Mouse (Mus musculus) midbrain, embryonic 12.5 days (tissue): ENCODE measurements around the gene Ehbp1l1. TPM values are rescaled to one million over a fixed set of nuclear protein-coding genes. Genes with fewer than 3 reads are reported as not detected.
A peak's percentile ranks its signal among the peaks of the same experiment; 100 is the strongest.

Experiments used
- ATAC-seq: fragments of 200-750 bp; cut with Nextera tagmentation; 2 replicates; pipeline ENCODE4 v1.8.0; 2017; ENCODE audit warnings: low read depth, moderate TSS enrichment, moderate library complexity; ENCODE audit not compliant: low FRiP score
- H3K27ac ChIP-seq: fragments of 300-500 bp; sonication (generic); replicated peaks from 2 replicates; pipeline ENCODE4 v1.5.1; 2016; ENCODE audit warnings: mild to moderate bottlenecking
- H3K27me3 ChIP-seq: fragments of 300-500 bp; sonication (generic); 2 replicates; pipeline ENCODE4 v1.6.1; 2016; ENCODE audit warnings: mild to moderate bottlenecking
- H3K36me3 ChIP-seq: fragments of 300-500 bp; sonication (generic); 2 replicates; pipeline ENCODE4 v1.6.1; 2016
- H3K4me1 ChIP-seq: fragments of 300-500 bp; sonication (generic); 2 replicates; pipeline ENCODE4 v1.6.1; 2016
- H3K4me2 ChIP-seq: fragments of 300-500 bp; sonication (generic); replicated peaks from 2 replicates; pipeline ENCODE4 v1.6.1; 2016; ENCODE audit warnings: mild to moderate bottlenecking, moderate library complexity
- H3K4me3 ChIP-seq: fragments of 300-500 bp; sonication (generic); 2 replicates; pipeline ENCODE4 v1.5.1; 2016; ENCODE audit warnings: mild to moderate bottlenecking
- H3K9ac ChIP-seq: fragments of 300-500 bp; sonication (generic); replicated peaks from 2 replicates; pipeline ENCODE4 v1.6.1; 2016; ENCODE audit warnings: mild to moderate bottlenecking, moderate library complexity
- H3K9me3 ChIP-seq: fragments of 300-500 bp; sonication (generic); 2 replicates; pipeline ENCODE4 v1.6.1; 2016; ENCODE audit warnings: mild to moderate bottlenecking
- WGBS: fragments of 180-500 bp; shearing (Covaris S2); methylation state at CpG from one replicate; pipeline ENCODE4 v1.1.7; 2016; 5-methylcytosine and 5-hydroxymethylcytosine counted together
- polyA plus RNA-seq: library from polyadenylated mRNA; unstranded; fragments of >200 nt; fragmentation: Nextera tagmentation; extraction: Ambion mirVana; gene quantifications from 2 replicates; pipeline ENCODE4 v1.2.1, GENCODE M21; 2016

Ehbp1l1 gene
- 8.2 and 9.1 TPM in 2 replicates for polyA plus RNA-seq

GRCm38 (mm10) chr19:5725767-5726515, at the start of gene Ehbp1l1:
Gene Ehbp1l1, minus strand, starts transcription at chr19:5726317.
- 13% methylated on average over 49 of the region's 49 CpGs for WGBS
- no peaks in the 10 kb centered on the region for H3K9me3 ChIP-seq
- ATAC-seq: no peak
- no peak within 1 kb of the TSS for H3K27ac ChIP-seq
- H3K27me3 ChIP-seq: 0 out of 2 replicates have a peak, but pooled peaks cover 7% of the 10 kb centered on the region
- peak within 1 kb of the TSS; percentile 99 for H3K4me3 ChIP-seq
- H3K4me1 ChIP-seq: peaks cover 58% of the 10 kb centered on the region
- H3K4me2 ChIP-seq: peak within 1 kb of the TSS; percentile 99
- peaks cover 44% of the 10 kb centered on the region for H3K36me3 ChIP-seq
- H3K9ac ChIP-seq: peak within 1 kb of the TSS; percentile 56

GRCm38 (mm10) chr19:5770925-5771860, 45.1 kb upstream of the Ehbp1l1 start, which contains the start of gene Scyl1:
Gene Scyl1, minus strand, starts transcription at chr19:5771419.
- H3K27me3 ChIP-seq: no peaks in the 10 kb centered on the region
- H3K9me3 ChIP-seq: no peaks in the 10 kb centered on the region
- peaks cover 17% of the 10 kb centered on the region for H3K4me1 ChIP-seq
- H3K27ac ChIP-seq: peak within 1 kb of the TSS; percentile 71
- H3K4me2 ChIP-seq: peak within 1 kb of the TSS; percentile 88
- under 1% methylated on average over 64 of the region's 64 CpGs for WGBS
- H3K36me3 ChIP-seq: peaks cover 36% of the 10 kb centered on the region
- ATAC-seq: peak; percentile 97
- peak within 1 kb of the TSS; percentile 77 for H3K9ac ChIP-seq
- H3K4me3 ChIP-seq: peak within 1 kb of the TSS; percentile 64

- Histone ChIP-seq H3K4me2 (peak overlapping the region; percentile 88), H3K4me3 (peak overlapping the region; percentile 64), H3K9ac (peak overlapping the region; percentile 77), H3K4me1 (peaks cover 17% of the 10 kb centered on the region), H3K27ac (peak overlapping the region; percentile 71; the same call in 1 of the 2 replicates), H3K36me3 (peaks cover 45% of the 10 kb centered on the region), H3K27me3 (no peaks in the 10 kb centered on the region), H3K9me3 (no peaks in the 10 kb centered on the region)
- no peak for ATAC-seq
- 54% methylated on average over 9 of the region's 9 CpGs for WGBS
Observed at GRCm38 (mm10) chr19:5770311-5770710, 44.2 kb upstream of the Ehbp1l1 start.

GRCm38 (mm10) chr19:5767271-5767670, 41.2 kb upstream of the Ehbp1l1 start:
- H3K9me3 ChIP-seq: no peaks in the 10 kb centered on the region
- H3K27ac ChIP-seq: no peak overlapping the region
- H3K9ac ChIP-seq: no peak overlapping the region
- peaks cover 71% of the 10 kb centered on the region for H3K36me3 ChIP-seq
- no peak for ATAC-seq
- peaks cover 17% of the 10 kb centered on the region for H3K4me1 ChIP-seq
- H3K27me3 ChIP-seq: no peaks in the 10 kb centered on the region
- H3K4me3 ChIP-seq: no peak overlapping the region
- H3K4me2 ChIP-seq: no peak overlapping the region
- 90% methylated on average over 4 of the region's 4 CpGs for WGBS

- no peaks in the 10 kb centered on the region for H3K9me3 ChIP-seq
- H3K9ac ChIP-seq: no peak overlapping the region
- H3K4me2 ChIP-seq: no peak overlapping the region
- no peak overlapping the region for H3K27ac ChIP-seq
- no peak overlapping the region for H3K4me3 ChIP-seq
- ATAC-seq: no peak
- WGBS: 95% methylated on average over 6 of the region's 6 CpGs
- H3K36me3 ChIP-seq: peaks cover 87% of the 10 kb centered on the region
- H3K4me1 ChIP-seq: no peaks in the 10 kb centered on the region
- H3K27me3 ChIP-seq: peaks cover 14% of the 10 kb centered on the region
Observed at GRCm38 (mm10) chr19:5763163-5763562, 37.0 kb upstream of the Ehbp1l1 start.

- no peak overlapping the region for H3K9ac ChIP-seq
- WGBS: 93% methylated on average over 14 of the region's 14 CpGs
Observed at GRCm38 (mm10) chr19:5758878-5759403, 32.8 kb upstream of the Ehbp1l1 start.

GRCm38 (mm10) chr19:5756991-5757636, 31.0 kb upstream of the Ehbp1l1 start:
- Histone ChIP-seq H3K9me3 (no peaks in the 10 kb centered on the region), H3K9ac (peak overlapping the region; percentile 46), H3K4me2 (peak overlapping the region; percentile 44), H3K27me3 (peaks cover 69% of the 10 kb centered on the region), H3K4me3 (peak overlapping the region; percentile 25), H3K4me1 (peaks cover 14% of the 10 kb centered on the region), H3K27ac (no peak overlapping the region), H3K36me3 (peaks cover 46% of the 10 kb centered on the region)
- 14% methylated on average over 36 of the region's 36 CpGs for WGBS
- ATAC-seq: no peak

More at GRCm38 (mm10) chr19:5758878-5759403, 32.8 kb upstream of the Ehbp1l1 start:
- no peak overlapping the region for H3K4me3 ChIP-seq
- no peak for ATAC-seq
- H3K27ac ChIP-seq: no peak overlapping the region
- H3K9me3 ChIP-seq: no peaks in the 10 kb centered on the region
- H3K4me2 ChIP-seq: no peak overlapping the region
- H3K4me1 ChIP-seq: peaks cover 14% of the 10 kb centered on the region
- H3K36me3 ChIP-seq: peaks cover 58% of the 10 kb centered on the region
- peaks cover 53% of the 10 kb centered on the region for H3K27me3 ChIP-seq

- peak overlapping the region; percentile 44 for H3K4me2 ChIP-seq
- H3K4me3 ChIP-seq: peak overlapping the region; percentile 25
- H3K4me1 ChIP-seq: peaks cover 20% of the 10 kb centered on the region
- H3K9me3 ChIP-seq: no peaks in the 10 kb centered on the region
- no peak for ATAC-seq
- H3K9ac ChIP-seq: peak overlapping the region; percentile 46
- H3K27ac ChIP-seq: no peak overlapping the region
- peaks cover 43% of the 10 kb centered on the region for H3K36me3 ChIP-seq
- 9% methylated on average over 28 of the region's 29 CpGs for WGBS
- H3K27me3 ChIP-seq: peaks cover 76% of the 10 kb centered on the region
Observed at GRCm38 (mm10) chr19:5756321-5756985, 30.3 kb upstream of the Ehbp1l1 start.

GRCm38 (mm10) chr19:5751742-5752141, 25.6 kb upstream of the Ehbp1l1 start:
- no peaks in the 10 kb centered on the region for H3K36me3 ChIP-seq
- peaks cover 90% of the 10 kb centered on the region for H3K27me3 ChIP-seq
- no peak overlapping the region for H3K4me3 ChIP-seq
- H3K9me3 ChIP-seq: no peaks in the 10 kb centered on the region
- H3K9ac ChIP-seq: peak overlapping the region; percentile 35; the same call in 1 of the 2 replicates
- H3K27ac ChIP-seq: no peak overlapping the region
- 9% methylated on average over 20 of the region's 20 CpGs for WGBS
- peak overlapping the region; percentile 12; the same call in 1 of the 2 replicates for H3K4me2 ChIP-seq
- H3K4me1 ChIP-seq: peaks cover 21% of the 10 kb centered on the region
- peak; percentile 23; the same call in 1 of the 2 replicates for ATAC-seq

GRCm38 (mm10) chr19:5750951-5751350, 24.8 kb upstream of the Ehbp1l1 start:
- no peak overlapping the region for H3K27ac ChIP-seq
- no peak for ATAC-seq
- H3K4me3 ChIP-seq: no peak overlapping the region
- no peaks in the 10 kb centered on the region for H3K9me3 ChIP-seq
- 6% methylated on average over 22 of the region's 22 CpGs for WGBS
- peak overlapping the region; percentile 35; the same call in 1 of the 2 replicates for H3K9ac ChIP-seq
- peaks cover 90% of the 10 kb centered on the region for H3K27me3 ChIP-seq
- peaks cover 23% of the 10 kb centered on the region for H3K4me1 ChIP-seq
- H3K36me3 ChIP-seq: no peaks in the 10 kb centered on the region
- H3K4me2 ChIP-seq: 0 out of 2 replicates have a peak overlapping the region, but pooled peaks have one; percentile 7

- 84% methylated on average over 6 of the region's 6 CpGs for WGBS
- peaks cover 90% of the 10 kb centered on the region for H3K27me3 ChIP-seq
- H3K4me1 ChIP-seq: peaks cover 33% of the 10 kb centered on the region
- ATAC-seq: no peak
- no peaks in the 10 kb centered on the region for H3K36me3 ChIP-seq
- no peaks in the 10 kb centered on the region for H3K9me3 ChIP-seq
- H3K27ac ChIP-seq: no peak overlapping the region
- no peak overlapping the region for H3K4me3 ChIP-seq
- no peak overlapping the region for H3K4me2 ChIP-seq
- no peak overlapping the region for H3K9ac ChIP-seq
Observed at GRCm38 (mm10) chr19:5749476-5749875, 23.4 kb upstream of the Ehbp1l1 start.
